Mouse (Mus musculus) central nervous system, embryonic 11.5 days (tissue): ENCODE data around the gene Gm5141. TPM values are rescaled to one million over a fixed set of nuclear protein-coding genes. Genes with fewer than 3 reads are reported as not detected.

Source experiments
- polyA plus RNA-seq: library from polyadenylated mRNA; depleted of rRNA; stranded (reverse); fragments of >200 nt; gene quantifications from 2 replicates; pipeline ENCODE4 v1.2.3, GENCODE M21; 2012; rRNA removed

Gene Gm5141
- polyA plus RNA-seq = 2.3 and 5.7 TPM in 2 replicates

DNA sequence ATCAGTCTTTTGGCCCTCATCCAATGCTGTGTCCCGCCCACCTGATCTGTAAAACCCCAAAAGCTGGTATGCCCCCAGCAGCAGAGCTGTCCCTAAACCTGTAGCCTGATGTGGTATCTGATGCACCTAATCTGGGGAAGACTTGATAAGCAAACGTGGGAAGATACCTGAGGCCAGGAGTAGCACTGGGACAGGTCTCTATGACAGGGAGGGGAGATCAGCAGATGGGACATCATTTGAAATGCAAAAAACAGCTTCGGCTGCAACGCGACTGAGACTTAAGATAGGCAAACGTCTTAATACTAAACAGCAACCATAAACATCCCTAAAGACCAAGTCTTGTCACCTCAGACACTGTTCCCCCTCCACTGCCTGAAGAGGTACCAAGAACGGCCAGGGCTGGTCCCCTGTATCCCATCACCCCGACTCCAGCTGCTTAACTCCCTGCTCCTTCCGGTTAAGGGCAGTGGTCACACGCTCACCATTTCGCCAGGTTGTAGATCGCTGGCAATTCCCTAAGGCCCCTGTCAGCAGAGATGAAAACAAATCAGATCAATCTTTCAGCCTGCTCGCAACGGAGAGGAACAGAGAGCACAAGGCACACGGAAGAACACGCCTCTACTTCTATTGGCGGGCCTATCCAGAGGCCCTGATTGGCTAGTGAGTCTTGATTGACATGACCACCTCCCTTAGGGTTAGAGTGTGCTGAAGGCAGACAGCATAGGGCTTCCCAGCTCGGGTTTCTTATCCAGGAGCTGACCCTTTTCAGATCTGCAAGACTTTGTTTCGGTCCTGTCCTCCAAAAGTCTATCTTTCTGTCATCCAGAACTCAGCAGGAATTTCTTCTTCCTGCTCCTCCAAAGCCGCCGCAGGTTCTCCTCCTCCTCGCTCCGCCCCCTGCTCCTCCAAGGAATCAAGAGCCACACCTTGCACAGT is at the start of gene Gm5141:
Gene Gm5141 (minus strand): TSS at position 610 of the 936 bp plus-strand sequence.

GRCm38 (mm10) chr13:62760432-62761415 is 24.9 kb downstream of the Gm5141 start, which contains the start of gene Platr25:
Gene Platr25, minus strand, starts transcription at chr13:62760709.

Other genes with a start within 250 kb of the Gm5141 start
- gene Zfp935, start 227.3 kb downstream of the Gm5141 start, polyA plus RNA-seq = not detected in 2 replicates
- gene Zfp934, start 214.6 kb downstream of the Gm5141 start, polyA plus RNA-seq = 9.7 and 17.0 TPM in 2 replicates
- 4.2 and 9.9 TPM in 2 replicates for gene 6720489N17Rik, start 161.6 kb downstream of the Gm5141 start, polyA plus RNA-seq
- gene Platr25, start 25.1 kb downstream of the Gm5141 start, polyA plus RNA-seq = 17.7 and 28.9 TPM in 2 replicates
- 0.16 TPM in 1 of 2 replicates, not detected in the other for gene Fbp2, start 72.6 kb upstream of the Gm5141 start, polyA plus RNA-seq
- gene Fbp1, start 102.5 kb upstream of the Gm5141 start, polyA plus RNA-seq = 0.20 TPM in 1 of 2 replicates, not detected in the other
- gene 2010111I01Rik, start 179.1 kb upstream of the Gm5141 start, polyA plus RNA-seq = 31.7 and 74.3 TPM in 2 replicates